Mouse (Mus musculus): Measurements from ENCODE around the gene Slc5a2. TPM values are rescaled to one million over a fixed set of nuclear protein-coding genes. Genes with fewer than 3 reads are reported as not detected.

Gene Slc5a2
- polyA plus RNA-seq, 1 experiment from 2014 or later: 0.63 TPM

- no peaks in the 10 kb centered on the region for H3K9me3 ChIP-seq (ENCODE audit: control insufficient read depth, low read length)
- H3K27ac ChIP-seq (replicated peaks): no peak overlapping the region
- no peak overlapping the region for H3K9ac ChIP-seq (ENCODE audit: low read length)
- DNase-seq (ENCODE audit: low spot score) (no peak), ATAC-seq (ENCODE audit: low FRiP score, low TSS enrichment) (no peak)
- no peaks in the 10 kb centered on the region for H3K36me3 ChIP-seq (ENCODE audit: control insufficient read depth, insufficient read depth, low read length)
- 74% methylated on average over 7 of the region's 7 CpGs for WGBS
- no peak overlapping the region for H3K4me2 ChIP-seq (replicated peaks; ENCODE audit: low read depth)
- no peaks in the 10 kb centered on the region for H3K27me3 ChIP-seq (ENCODE audit: control insufficient read depth, insufficient read depth, low read length)
- no peaks in the 10 kb centered on the region for H3K4me1 ChIP-seq (replicated peaks; ENCODE audit: control insufficient read depth, insufficient read depth)
- no peak overlapping the region for H3K4me3 ChIP-seq (ENCODE audit: low read depth, low read length)
- TF ChIP-seq CTCF (IDR thresholded peaks at IDR 0.05; ENCODE audit: low read depth): no peak
- no peak for TF ChIP-seq EP300 (optimal IDR thresholded peaks at IDR 0.05)
Observed at GRCm38 (mm10) chr7:128267813-128268212, 2.4 kb downstream of the Slc5a2 start.

- Histone ChIP-seq H3K36me3 (ENCODE audit: control insufficient read depth, insufficient read depth, low read length) (peaks cover 4% of the 10 kb centered on the region; the same call in 1 of the 2 replicates), H3K4me2 (replicated peaks; ENCODE audit: low read depth) (no peak overlapping the region), H3K4me3 (ENCODE audit: low read depth, low read length) (no peak overlapping the region), H3K4me1 (replicated peaks; ENCODE audit: control insufficient read depth, insufficient read depth) (no peaks in the 10 kb centered on the region), H3K27ac (replicated peaks) (no peak overlapping the region), H3K9ac (ENCODE audit: low read length) (no peak overlapping the region), H3K27me3 (ENCODE audit: control insufficient read depth, insufficient read depth, low read length) (no peaks in the 10 kb centered on the region), H3K9me3 (ENCODE audit: control insufficient read depth, low read length) (no peaks in the 10 kb centered on the region)
- TF ChIP-seq CTCF (IDR thresholded peaks at IDR 0.05; ENCODE audit: low read depth) (no peak), EP300 (optimal IDR thresholded peaks at IDR 0.05) (no peak)
- ATAC-seq (ENCODE audit: low FRiP score, low TSS enrichment) (peak; percentile 86), DNase-seq (ENCODE audit: low spot score) (peak; percentile 81)
- 34% methylated on average over 13 of the region's 13 CpGs for WGBS
Observed at GRCm38 (mm10) chr7:128270431-128270850, 5.0 kb downstream of the Slc5a2 start.

- no peak for ATAC-seq (ENCODE audit: low FRiP score, low TSS enrichment)
- no peak overlapping the region for H3K4me3 ChIP-seq (ENCODE audit: low read depth, low read length)
- no peak for TF ChIP-seq CTCF (IDR thresholded peaks at IDR 0.05; ENCODE audit: low read depth)
- H3K4me2 ChIP-seq (replicated peaks; ENCODE audit: low read depth): no peak overlapping the region
- H3K9me3 ChIP-seq (ENCODE audit: control insufficient read depth, low read length): no peaks in the 10 kb centered on the region
- H3K27ac ChIP-seq (replicated peaks): no peak overlapping the region
- H3K36me3 ChIP-seq (ENCODE audit: control insufficient read depth, insufficient read depth, low read length): peaks cover 13% of the 10 kb centered on the region; the same call in 1 of the 2 replicates
- H3K9ac ChIP-seq (ENCODE audit: low read length): no peak overlapping the region
- DNase-seq (ENCODE audit: low spot score): no peak
- H3K27me3 ChIP-seq (ENCODE audit: control insufficient read depth, insufficient read depth, low read length): no peaks in the 10 kb centered on the region
- WGBS: 92% methylated on average over 9 of the region's 9 CpGs
- no peaks in the 10 kb centered on the region for H3K4me1 ChIP-seq (replicated peaks; ENCODE audit: control insufficient read depth, insufficient read depth)
Observed at GRCm38 (mm10) chr7:128271496-128271895, 6.0 kb downstream of the Slc5a2 start.

- Histone ChIP-seq H3K4me2 (replicated peaks; ENCODE audit: low read depth) (no peak overlapping the region), H3K36me3 (ENCODE audit: control insufficient read depth, insufficient read depth, low read length) (peaks cover 20% of the 10 kb centered on the region; the same call in 1 of the 2 replicates), H3K9ac (ENCODE audit: low read length) (no peak overlapping the region), H3K9me3 (ENCODE audit: control insufficient read depth, low read length) (no peaks in the 10 kb centered on the region), H3K27ac (replicated peaks) (no peak overlapping the region), H3K27me3 (ENCODE audit: control insufficient read depth, insufficient read depth, low read length) (no peaks in the 10 kb centered on the region), H3K4me3 (ENCODE audit: low read depth, low read length) (no peak overlapping the region), H3K4me1 (replicated peaks; ENCODE audit: control insufficient read depth, insufficient read depth) (no peaks in the 10 kb centered on the region)
- WGBS: 95% methylated on average over 6 of the region's 6 CpGs
- no peak for TF ChIP-seq CTCF (IDR thresholded peaks at IDR 0.05; ENCODE audit: low read depth)
- TF ChIP-seq EP300 (optimal IDR thresholded peaks at IDR 0.05): no peak
- DNase-seq (ENCODE audit: low spot score) (no peak), ATAC-seq (ENCODE audit: low FRiP score, low TSS enrichment) (no peak)
Observed at GRCm38 (mm10) chr7:128276051-128276450, 10.6 kb downstream of the Slc5a2 start.

- 75% methylated on average over 4 of the region's 4 CpGs for WGBS
- H3K27me3 ChIP-seq (ENCODE audit: control insufficient read depth, insufficient read depth, low read length): no peaks in the 10 kb centered on the region
- no peak for TF ChIP-seq EP300 (optimal IDR thresholded peaks at IDR 0.05)
- no peak for TF ChIP-seq CTCF (IDR thresholded peaks at IDR 0.05; ENCODE audit: low read depth)
- peaks cover 20% of the 10 kb centered on the region; the same call in 1 of the 2 replicates for H3K36me3 ChIP-seq (ENCODE audit: control insufficient read depth, insufficient read depth, low read length)
- no peaks in the 10 kb centered on the region for H3K4me1 ChIP-seq (replicated peaks; ENCODE audit: control insufficient read depth, insufficient read depth)
- H3K27ac ChIP-seq (replicated peaks): 0 out of 2 replicates have a peak overlapping the region, but pooled peaks have one; percentile 25
- no peak overlapping the region for H3K4me3 ChIP-seq (ENCODE audit: low read depth, low read length)
- no peak overlapping the region for H3K4me2 ChIP-seq (replicated peaks; ENCODE audit: low read depth)
- no peak for DNase-seq (ENCODE audit: low spot score)
- H3K9ac ChIP-seq (ENCODE audit: low read length): no peak overlapping the region
- no peak; the same call in 1 of the 2 replicates for ATAC-seq (ENCODE audit: low FRiP score, low TSS enrichment)
- no peaks in the 10 kb centered on the region for H3K9me3 ChIP-seq (ENCODE audit: control insufficient read depth, low read length)
Observed at GRCm38 (mm10) chr7:128279750-128280149, 14.3 kb downstream of the Slc5a2 start.

GRCm38 (mm10) chr7:128281765-128282164 lies 16.3 kb downstream of the Slc5a2 start:
- no peaks in the 10 kb centered on the region for H3K4me1 ChIP-seq (replicated peaks; ENCODE audit: control insufficient read depth, insufficient read depth)
- TF ChIP-seq EP300 (optimal IDR thresholded peaks at IDR 0.05) (no peak), CTCF (IDR thresholded peaks at IDR 0.05; ENCODE audit: low read depth) (no peak)
- no peak overlapping the region for H3K4me3 ChIP-seq (ENCODE audit: low read depth, low read length)
- DNase-seq (ENCODE audit: low spot score): no peak
- H3K27me3 ChIP-seq (ENCODE audit: control insufficient read depth, insufficient read depth, low read length): no peaks in the 10 kb centered on the region
- H3K9me3 ChIP-seq (ENCODE audit: control insufficient read depth, low read length): no peaks in the 10 kb centered on the region
- H3K9ac ChIP-seq (ENCODE audit: low read length): no peak overlapping the region
- ATAC-seq (ENCODE audit: low FRiP score, low TSS enrichment): no peak
- no peak overlapping the region for H3K27ac ChIP-seq (replicated peaks)
- peaks cover 6% of the 10 kb centered on the region for H3K36me3 ChIP-seq (ENCODE audit: control insufficient read depth, insufficient read depth, low read length)
- 86% methylated on average over 11 of the region's 11 CpGs for WGBS
- H3K4me2 ChIP-seq (replicated peaks; ENCODE audit: low read depth): no peak overlapping the region
